In the genomic region with DNA sequence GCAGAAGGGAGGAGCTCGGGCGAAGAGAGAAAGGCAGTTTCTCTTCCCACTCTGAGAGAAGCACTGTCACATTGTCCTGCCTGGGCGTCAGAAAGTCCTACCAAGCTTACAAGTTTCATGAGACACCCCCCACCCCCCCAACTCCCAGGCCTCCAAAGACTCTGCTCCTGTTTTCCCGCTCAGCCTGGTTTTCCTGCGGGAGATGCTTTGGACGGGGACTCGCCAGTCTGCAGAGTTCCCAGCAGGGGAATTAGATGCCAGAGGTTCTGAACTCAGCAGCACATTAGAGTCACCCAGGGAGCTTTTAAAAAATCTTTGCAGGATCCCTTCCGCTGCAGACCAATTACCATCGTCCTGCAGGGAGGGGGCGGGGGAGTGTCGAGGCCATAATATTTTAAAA, we compare ENCODE assay signal across 10 mouse cellular contexts.
DNase-seq lines count a peak whose midpoint lies in the region; ATAC-seq lines count a peak whose summit lies in the region.
"Had no signal": no experiment of that assay in that cellular context is flagged by ENCODE, and none has a peak within 500 bp of the region (broad histone marks: within the 10 kb centered on the region; RNA-seq: fewer than 3 reads in every experiment).

No protein-coding gene starts in this region.

- no peak for ATAC-seq in kidney, embryonic 15.5 days (replicated peaks; ENCODE audit: low FRiP score)
- no peak for ATAC-seq in hindbrain, embryonic 16.5 days
- no peak for ATAC-seq in midbrain, embryonic 13.5 days

- H3K9me3 ChIP-seq in kidney, embryonic 15.5 days (replicated peaks): no peaks in the 10 kb centered on the region
- no peaks in the 10 kb centered on the region for H3K9me3 ChIP-seq in hindbrain, embryonic 16.5 days (ENCODE audit: control insufficient read depth, low read length)
- H3K9me3 ChIP-seq in midbrain, embryonic 13.5 days: no peaks in the 10 kb centered on the region

- peaks cover 11% of the 10 kb centered on the region for H3K4me1 ChIP-seq in kidney, embryonic 15.5 days
- peaks cover 4% of the 10 kb centered on the region; the same call in 1 of the 2 replicates for H3K4me1 ChIP-seq in hindbrain, embryonic 16.5 days (ENCODE audit: control insufficient read depth, insufficient read depth, low read depth, low read length)
- peaks cover 4% of the 10 kb centered on the region; the same call in 1 of the 2 replicates for H3K4me1 ChIP-seq in midbrain, embryonic 13.5 days (replicated peaks)

- H3K27me3 ChIP-seq in kidney, embryonic 15.5 days: no peaks in the 10 kb centered on the region
- no peaks in the 10 kb centered on the region for H3K27me3 ChIP-seq in hindbrain, embryonic 16.5 days (replicated peaks; ENCODE audit: control insufficient read depth, insufficient read depth, low read length)
- no peaks in the 10 kb centered on the region for H3K27me3 ChIP-seq in midbrain, embryonic 13.5 days

- no peaks in the 10 kb centered on the region for H3K36me3 ChIP-seq in kidney, embryonic 15.5 days
- no peaks in the 10 kb centered on the region for H3K36me3 ChIP-seq in hindbrain, embryonic 16.5 days (ENCODE audit: control insufficient read depth, insufficient read depth, low read length)
- no peaks in the 10 kb centered on the region for H3K36me3 ChIP-seq in midbrain, embryonic 13.5 days
- H3K36me3 ChIP-seq: G1E had no signal

- 11% methylated on average over 11 of the region's 11 CpGs for WGBS in kidney, embryonic 15.5 days
- WGBS in hindbrain, embryonic 16.5 days: 11% methylated on average over 11 of the region's 11 CpGs
- 8% methylated on average over 10 of the region's 11 CpGs for WGBS in midbrain, embryonic 13.5 days

- DNase-seq in kidney, adult 9 months: no peak
- peak; percentile 24 for DNase-seq in embryo, embryonic 9.5 days (ENCODE audit: extremely low spot score)
- no peak for DNase-seq in spleen, adult 12 weeks (ENCODE audit: low spot score)
- DNase-seq in spleen, postnatal 10 days (ENCODE audit: low spot score in 2 of 2): no peak
- no peak for DNase-seq in left cerebral cortex, postnatal 14 days (ENCODE audit: low spot score in 2 of 2)
- DNase-seq: layer of hippocampus, postnatal 36 days had no signal

- H3K9ac ChIP-seq in kidney, embryonic 15.5 days: no peak overlapping the region
- peak overlapping the region; percentile 22; the same call in 1 of the 2 replicates for H3K9ac ChIP-seq in hindbrain, embryonic 16.5 days (ENCODE audit: low read depth, low read length)
- H3K9ac ChIP-seq in midbrain, embryonic 13.5 days (replicated peaks): no peak overlapping the region

- intact Hi-C loops in left cerebral cortex, postnatal 14 days (cut with DNase I): loop anchor here (2.0 to 5.0 kb wide), 2 partner anchors 403 to 445 kb away; no protein-coding TSS in a partner anchor

- no peak overlapping the region for H3K27ac ChIP-seq in kidney, embryonic 15.5 days
- H3K27ac ChIP-seq in hindbrain, embryonic 16.5 days (ENCODE audit: low read depth, low read length): no peak overlapping the region
- H3K27ac ChIP-seq in midbrain, embryonic 13.5 days: no peak overlapping the region

- peak overlapping the region; percentile 54 for H3K4me2 ChIP-seq in kidney, embryonic 15.5 days
- peak overlapping the region; percentile 38; the same call in 1 of the 2 replicates for H3K4me2 ChIP-seq in hindbrain, embryonic 16.5 days (ENCODE audit: low read length)
- peak overlapping the region; percentile 25 for H3K4me2 ChIP-seq in midbrain, embryonic 13.5 days (replicated peaks)

- peak overlapping the region; percentile 23; the same call in 1 of the 2 replicates for H3K4me3 ChIP-seq in kidney, embryonic 15.5 days (replicated peaks)
- no peak overlapping the region for H3K4me3 ChIP-seq in hindbrain, embryonic 16.5 days (ENCODE audit: low read length)
- H3K4me3 ChIP-seq in midbrain, embryonic 13.5 days (replicated peaks): 0 out of 2 replicates have a peak overlapping the region, but pooled peaks have one; percentile 6
